Mouse (Mus musculus) thymus, postnatal 14 days (tissue): ENCODE data around the gene Gatad2b.

Source experiments
- DNase-seq: peaks from one replicate; pipeline ENCODE4 v3.0.0; 2021

Gatad2b gene

GRCm38 (mm10) chr3:90314241-90314640 is 21.3 kb downstream of the Gatad2b start:
- DNase-seq, result no peak

DNA sequence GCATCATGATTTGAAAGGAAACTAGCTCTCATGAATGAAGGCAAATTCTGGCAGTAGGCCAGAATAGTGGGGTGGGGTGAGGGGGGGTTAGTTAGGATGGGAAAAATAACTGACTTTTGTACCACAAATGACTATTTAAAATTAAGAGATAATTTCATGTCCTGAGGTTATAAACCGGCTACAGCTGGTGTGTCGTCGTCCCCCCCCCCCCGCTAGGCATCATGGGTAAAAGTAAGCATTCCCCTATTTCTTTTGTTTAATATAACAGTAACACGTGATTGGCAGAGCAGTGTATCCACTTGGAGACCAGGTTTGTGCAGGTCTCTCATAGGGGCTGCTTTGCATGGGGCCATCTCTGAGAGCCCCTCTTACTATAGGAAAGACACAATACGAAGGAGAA is 29.3 kb downstream of the Gatad2b start:
- DNase-seq, result no peak

GRCm38 (mm10) chr3:90323119-90323518 is 30.1 kb downstream of the Gatad2b start:
- DNase-seq, result peak; percentile 34

DNA sequence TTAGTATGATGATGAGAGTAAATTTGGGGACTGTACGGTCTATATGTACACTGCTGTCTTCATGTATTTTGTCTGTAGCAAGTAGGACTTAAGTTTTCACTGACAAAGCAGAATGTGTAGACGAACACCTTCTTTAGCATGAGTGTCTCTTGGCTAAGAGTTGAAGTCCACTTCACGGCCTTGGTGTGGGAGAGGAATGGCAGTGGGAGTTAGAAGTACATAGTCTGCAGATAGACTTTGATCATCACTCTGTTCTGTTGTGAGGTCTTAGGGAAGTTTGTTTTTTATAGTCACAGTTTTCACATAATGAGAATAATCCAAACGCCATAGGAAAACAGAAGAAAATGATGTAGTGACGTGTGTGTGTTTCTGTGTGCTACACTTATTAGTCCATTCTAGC is 39.5 kb downstream of the Gatad2b start:
- DNase-seq, result no peak

DNA sequence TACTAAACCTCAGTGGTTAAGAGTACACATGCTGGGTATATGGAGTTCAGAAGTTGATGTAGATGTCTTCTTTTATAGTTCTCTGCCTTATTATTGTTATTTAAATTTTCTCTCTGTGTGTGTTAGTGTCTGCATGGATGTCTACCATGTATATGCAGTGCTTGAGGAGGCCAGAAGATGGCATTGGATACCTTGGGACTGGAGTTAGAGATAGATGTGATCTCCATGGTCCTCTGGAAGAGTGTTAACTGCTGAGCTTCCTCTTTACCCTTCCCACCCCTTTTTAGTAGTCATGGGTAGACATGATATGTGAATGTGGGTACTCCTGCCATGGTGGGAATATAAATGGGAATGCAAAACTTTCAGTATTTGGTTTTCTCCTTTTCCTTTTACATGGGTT is 42.5 kb downstream of the Gatad2b start:
- no peak for DNase-seq

- DNase-seq, result no peak
Measured at GRCm38 (mm10) chr3:90338190-90338589, 45.2 kb downstream of the Gatad2b start.

GRCm38 (mm10) chr3:90340177-90340576 is 47.2 kb downstream of the Gatad2b start:
- no peak for DNase-seq

GRCm38 (mm10) chr3:90342853-90343252 is 49.9 kb downstream of the Gatad2b start:
- DNase-seq, result peak; percentile 29

DNA sequence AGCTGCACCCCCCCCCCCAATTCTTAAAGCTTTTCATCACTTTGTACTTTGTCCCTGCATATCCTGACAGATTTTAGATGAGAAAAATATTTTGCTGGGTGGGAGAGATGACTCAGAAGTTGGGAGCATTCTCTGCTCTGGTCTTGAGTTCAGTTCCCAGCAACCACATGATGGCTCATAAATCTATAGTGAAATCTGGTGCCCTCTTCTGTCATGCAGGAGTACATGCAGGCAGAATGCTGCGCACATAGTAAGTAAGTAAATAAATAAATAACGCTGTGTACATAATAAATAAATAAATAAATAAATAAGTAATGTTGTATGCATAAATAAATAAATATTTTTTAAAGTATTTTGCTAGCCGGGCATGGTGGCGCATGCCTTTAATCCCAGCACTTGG is 54.9 kb downstream of the Gatad2b start:
- no peak for DNase-seq

GRCm38 (mm10) chr3:90357959-90358358 is 65.0 kb downstream of the Gatad2b start:
- DNase-seq, result no peak

- no peak for DNase-seq
Measured at GRCm38 (mm10) chr3:90359230-90359629, 66.3 kb downstream of the Gatad2b start.

GRCm38 (mm10) chr3:90361476-90361875 is 68.5 kb downstream of the Gatad2b start:
- DNase-seq, result no peak

- no peak for DNase-seq
Measured at GRCm38 (mm10) chr3:90362346-90362745, 69.4 kb downstream of the Gatad2b start.

- no peak for DNase-seq
Measured at GRCm38 (mm10) chr3:90367001-90367632, 74.1 kb downstream of the Gatad2b start.

GRCm38 (mm10) chr3:90369041-90369440 is 76.1 kb downstream of the Gatad2b start:
- no peak for DNase-seq

DNA sequence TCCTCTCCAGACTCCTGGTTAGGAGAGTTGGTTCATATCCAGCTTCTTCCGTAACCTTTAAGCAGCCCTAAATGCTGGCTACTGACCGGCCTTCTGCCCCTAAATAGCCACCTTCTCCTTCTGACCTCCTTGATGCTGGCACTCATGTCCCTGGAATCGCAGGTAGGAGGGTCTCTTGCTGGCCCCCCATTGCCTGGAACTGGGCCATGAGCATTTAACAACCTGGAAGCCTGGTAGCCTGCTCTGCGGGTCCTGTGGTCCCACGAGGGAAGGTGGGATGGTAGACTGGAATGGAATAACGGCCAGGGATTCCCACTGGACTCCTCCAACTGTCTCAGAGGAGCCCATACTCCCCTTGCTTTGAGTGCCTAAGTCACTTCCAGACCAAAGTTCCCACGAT is 78.9 kb downstream of the Gatad2b start:
- no peak for DNase-seq

DNA sequence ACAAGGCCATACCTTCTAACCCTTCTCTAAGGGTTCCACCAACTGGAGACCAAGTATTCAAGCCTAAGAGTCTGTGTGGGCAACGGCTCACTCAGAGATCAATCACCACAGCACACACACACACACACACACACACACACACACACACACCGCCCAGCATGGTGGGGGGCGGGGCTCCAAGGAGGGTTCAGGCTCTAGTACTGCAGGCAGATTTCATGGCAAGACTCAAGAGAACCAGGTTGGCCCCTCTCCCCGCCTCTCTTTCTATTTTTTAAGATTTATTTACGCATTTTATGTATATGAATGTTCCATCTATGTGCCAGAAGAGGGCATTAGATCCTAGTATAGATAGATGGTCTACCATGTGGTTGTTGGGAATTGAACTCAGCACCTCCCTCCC is 79.8 kb downstream of the Gatad2b start:
- no peak for DNase-seq

- DNase-seq, result peak; percentile 86
Measured at GRCm38 (mm10) chr3:90373432-90374028, 80.6 kb downstream of the Gatad2b start.

GRCm38 (mm10) chr3:90374368-90374767 is 81.4 kb downstream of the Gatad2b start:
- no peak for DNase-seq

GRCm38 (mm10) chr3:90375562-90376246 is 82.7 kb downstream of the Gatad2b start:
- no peak for DNase-seq

DNA sequence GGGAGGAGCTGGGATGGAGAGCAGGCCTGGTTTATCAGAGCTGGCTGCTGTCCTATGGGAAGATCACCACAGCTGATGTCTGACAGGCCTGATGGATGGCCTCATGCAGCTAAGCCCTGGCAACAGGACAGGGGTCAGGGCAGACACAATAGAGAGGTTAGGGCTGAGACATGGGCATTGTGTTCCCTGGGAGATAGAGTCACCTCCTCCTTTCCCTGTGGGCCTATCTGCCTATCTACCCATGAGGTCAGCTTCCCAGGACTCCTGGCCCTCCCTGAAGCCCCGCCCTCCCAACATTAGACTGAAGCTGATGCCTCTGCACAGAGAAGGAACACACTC is 83.2 kb downstream of the Gatad2b start:
- DNase-seq, result no peak

GRCm38 (mm10) chr3:90378496-90378895 is 85.5 kb downstream of the Gatad2b start:
- no peak for DNase-seq

DNA sequence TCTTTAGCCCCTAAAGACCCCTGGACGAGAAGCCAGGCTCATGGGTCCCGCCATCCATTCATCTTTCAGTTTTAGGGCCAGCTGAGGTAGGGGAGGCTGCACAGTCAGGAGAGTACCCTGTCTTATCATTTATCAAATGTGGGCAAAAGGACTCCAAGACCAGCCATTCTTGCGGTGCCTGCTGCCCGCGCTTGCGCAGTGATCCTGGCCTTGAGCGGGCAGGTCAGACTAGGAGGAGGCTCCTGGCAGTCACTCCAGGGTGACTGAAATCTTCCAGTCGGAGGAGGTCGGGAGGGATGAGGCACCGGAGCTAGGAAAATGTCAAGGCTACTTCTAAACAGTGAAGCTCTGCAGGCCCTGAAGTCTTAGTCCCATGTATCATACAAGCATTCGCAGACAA is 88.7 kb downstream of the Gatad2b start:
- no peak for DNase-seq

DNA sequence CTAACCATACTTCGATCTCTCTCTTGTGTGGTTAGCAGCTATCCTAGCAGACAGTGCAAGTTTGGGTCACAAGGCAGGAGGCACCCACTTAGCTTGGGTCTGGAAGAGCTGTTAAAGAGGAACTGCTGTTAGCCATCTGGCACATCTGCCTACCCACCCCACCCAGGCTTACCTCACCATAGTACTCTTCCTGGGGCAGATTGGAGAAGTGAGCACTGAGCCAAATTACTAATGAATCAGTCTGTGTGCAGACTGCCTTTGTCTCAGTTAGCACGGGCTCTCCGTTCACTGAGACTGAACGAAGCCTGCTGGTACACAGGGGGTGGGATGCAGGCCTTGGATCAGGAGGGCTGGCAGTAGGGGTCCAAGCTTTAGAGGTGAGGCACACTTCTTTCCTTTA is 90.7 kb downstream of the Gatad2b start:
- no peak for DNase-seq
